Mouse (Mus musculus) liver, postnatal 0 days (tissue): ENCODE results near the gene Lyzl6. TPM values are rescaled to one million over a fixed set of nuclear protein-coding genes. Genes with fewer than 3 reads are reported as not detected.

Source experiments
- ATAC-seq: fragments of 200-750 bp; cut with Nextera tagmentation; 2 replicates; pipeline ENCODE4 v1.8.0; 2017; ENCODE audit warnings: mild to moderate bottlenecking, moderate library complexity
- DNase-seq: peaks from one replicate; pipeline ENCODE4 v3.0.0-alpha.2; 2016
- H3K27ac ChIP-seq: fragments of 300-500 bp; sonication (generic); 2 replicates; pipeline ENCODE4 v1.5.1; 2014; ENCODE audit warnings: antibody characterized with exemption, moderate library complexity, mild to moderate bottlenecking, low read depth
- H3K27me3 ChIP-seq: fragments of 300-500 bp; sonication (generic); 2 replicates; pipeline ENCODE4 v1.6.1; 2014; ENCODE audit warnings: low read length, control low read depth, mixed read lengths; ENCODE audit not compliant: insufficient read depth
- H3K36me3 ChIP-seq: fragments of 300-500 bp; sonication (generic); replicated peaks from 2 replicates; pipeline ENCODE4 v1.6.1; 2014; ENCODE audit warnings: mild to moderate bottlenecking, control low read depth, low read length, moderate library complexity, mixed read lengths; ENCODE audit not compliant: insufficient read depth
- H3K4me1 ChIP-seq: fragments of 300-500 bp; sonication (generic); 2 replicates; pipeline ENCODE4 v1.6.1; 2014; ENCODE audit warnings: antibody characterized with exemption, mild to moderate bottlenecking, control low read depth; ENCODE audit not compliant: insufficient read depth
- H3K4me2 ChIP-seq: fragments of 300-500 bp; sonication (generic); 2 replicates; pipeline ENCODE4 v1.6.1; 2014; ENCODE audit warnings: low read depth, mild to moderate bottlenecking, low read length, moderate library complexity, mixed read lengths
- H3K4me3 ChIP-seq: fragments of 300-500 bp; sonication (generic); 2 replicates; pipeline ENCODE4 v1.5.1; 2014; ENCODE audit warnings: low read depth, low read length
- H3K9ac ChIP-seq: fragments of 300-500 bp; sonication (generic); replicated peaks from 2 replicates; pipeline ENCODE4 v1.6.1; 2014; ENCODE audit warnings: mild to moderate bottlenecking, moderate library complexity
- H3K9me3 ChIP-seq: fragments of 300-500 bp; sonication (generic); 2 replicates; pipeline ENCODE4 v1.6.1; 2016; ENCODE audit warnings: mild to moderate bottlenecking, control low read depth, low read length, mixed read lengths
- CTCF ChIP-seq: sonication (generic); IDR thresholded peaks from 2 replicates; pipeline ENCODE4 v1.5.1; 2016; ENCODE audit warnings: antibody characterized with exemption, low read depth
- EP300 ChIP-seq: IDR thresholded peaks from 2 replicates; pipeline ENCODE4 v1.6.1; 2016; ENCODE audit warnings: antibody characterized with exemption, low read depth, mild to moderate bottlenecking
- WGBS: fragments of 180-500 bp; shearing (Covaris S2); extraction: QIAGEN DNeasy Blood & Tissue Kit; methylation state at CpG from one replicate; pipeline ENCODE4 v1.1.7; 2014; ENCODE audit not compliant: insufficient replicate concordance; 5-methylcytosine and 5-hydroxymethylcytosine counted together
- polyA plus RNA-seq: library from polyadenylated mRNA; unstranded; fragments of >200 nt; fragmentation: Nextera tagmentation; extraction: Ambion mirVana; gene quantifications from 2 replicates; pipeline ENCODE4 v1.2.1, GENCODE M21; 2015

Gene Lyzl6
- polyA plus RNA-seq, 1 experiment from 2014 or later, result not detected

DNA sequence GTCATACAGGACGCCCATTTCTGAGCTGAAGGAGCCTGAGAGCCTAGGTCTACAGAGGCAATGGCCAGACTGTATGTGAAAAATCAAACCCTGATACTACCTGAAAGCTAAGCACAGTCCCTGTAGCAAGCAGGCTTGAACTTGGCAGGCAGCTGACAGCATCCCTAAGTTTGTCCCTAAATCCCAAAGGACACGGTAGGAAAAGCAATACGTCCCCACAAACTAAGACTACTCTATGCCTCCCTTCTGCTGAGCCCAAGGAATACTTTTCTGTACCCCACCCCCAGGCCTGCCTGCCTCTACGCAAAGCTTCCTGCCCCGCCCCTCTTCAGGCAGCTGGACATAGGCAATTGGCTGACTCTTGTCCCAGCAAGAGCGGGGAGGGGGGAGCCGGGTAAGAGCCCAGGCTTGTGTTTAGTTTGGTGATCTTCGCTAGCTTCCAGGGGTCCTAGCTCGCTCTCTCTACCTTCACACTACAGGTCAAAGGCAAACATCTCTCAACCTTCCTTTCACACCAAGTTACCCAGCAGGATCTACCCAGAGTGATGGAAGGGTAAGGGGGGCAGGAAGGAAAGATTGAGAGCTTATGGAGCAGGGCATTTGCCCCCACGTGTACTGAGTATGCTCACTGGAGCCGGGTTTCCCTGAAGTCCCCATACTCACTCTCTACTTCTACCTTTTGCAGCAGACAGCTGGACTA lies 9.4 kb upstream of the Lyzl6 start:
- H3K4me2 ChIP-seq, result no peak overlapping the region
- H3K27me3 ChIP-seq, result peaks cover 59% of the 10 kb centered on the region
- WGBS, result 11% methylated on average over 11 of the region's 11 CpGs
- H3K9ac ChIP-seq, result no peak overlapping the region
- no peak overlapping the region for H3K27ac ChIP-seq
- H3K4me1 ChIP-seq, result no peaks in the 10 kb centered on the region
- no peak for ATAC-seq
- no peak for TF ChIP-seq CTCF
- no peaks in the 10 kb centered on the region for H3K36me3 ChIP-seq
- no peak overlapping the region for H3K4me3 ChIP-seq
- H3K9me3 ChIP-seq, result no peaks in the 10 kb centered on the region
- DNase-seq, result no peak

DNA sequence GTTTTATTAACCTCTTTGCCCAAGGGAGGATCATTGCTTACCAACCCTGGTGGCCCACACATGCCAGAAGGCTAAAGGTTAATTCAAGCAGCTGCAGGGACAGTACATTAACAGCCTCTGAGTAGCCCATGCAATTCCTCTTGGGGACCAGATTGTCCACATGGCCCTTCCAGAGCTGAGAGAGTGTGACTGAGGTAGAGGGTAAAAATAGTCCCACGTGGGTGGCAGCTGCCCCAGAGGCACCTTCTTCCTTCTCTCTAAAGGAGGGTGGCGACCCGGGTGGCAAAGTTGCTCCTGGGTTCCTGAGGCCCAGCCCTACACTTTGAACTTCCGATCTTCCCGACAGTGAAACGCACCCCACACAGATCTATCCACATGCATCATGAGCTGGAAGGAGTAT lies 7.6 kb upstream of the Lyzl6 start:
- H3K36me3 ChIP-seq, result no peaks in the 10 kb centered on the region
- no peak for ATAC-seq

DNA sequence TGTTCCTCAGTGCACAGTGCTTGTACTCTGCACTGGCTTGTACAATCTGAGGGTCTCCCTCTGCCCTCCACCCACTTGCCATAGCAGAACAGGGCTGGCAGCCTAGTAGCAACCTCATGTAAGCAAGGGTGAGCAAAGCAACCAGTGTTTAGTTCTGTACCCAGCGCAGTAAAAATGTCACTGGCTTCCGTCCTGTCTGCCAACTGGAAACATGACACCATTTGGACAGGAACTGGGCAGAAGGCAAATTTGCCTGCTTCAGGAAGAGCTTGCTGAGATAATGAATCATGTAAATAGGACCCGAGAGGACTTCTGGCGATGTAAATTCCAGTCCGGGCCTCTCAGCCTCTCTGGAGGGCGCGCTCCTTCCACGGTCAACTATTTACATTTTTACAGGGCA lies 7.0 kb upstream of the Lyzl6 start:
- Histone ChIP-seq H3K4me1 (no peaks in the 10 kb centered on the region), H3K4me2 (no peak overlapping the region), H3K4me3 (no peak overlapping the region), H3K27ac (no peak overlapping the region), H3K9ac (no peak overlapping the region), H3K36me3 (no peaks in the 10 kb centered on the region), H3K9me3 (no peaks in the 10 kb centered on the region), H3K27me3 (peaks cover 38% of the 10 kb centered on the region)
- peak; percentile 4 for DNase-seq
- TF ChIP-seq EP300 (no peak), CTCF (no peak)
- ATAC-seq, result no peak
- 46% methylated on average over 8 of the region's 8 CpGs for WGBS

More for the DNA sequence above, 7.6 kb upstream of the Lyzl6 start:
- Histone ChIP-seq H3K9me3 (no peaks in the 10 kb centered on the region), H3K9ac (no peak overlapping the region), H3K27me3 (peaks cover 44% of the 10 kb centered on the region), H3K27ac (no peak overlapping the region), H3K4me1 (no peaks in the 10 kb centered on the region), H3K4me2 (no peak overlapping the region), H3K4me3 (no peak overlapping the region)
- 75% methylated on average over 6 of the region's 6 CpGs for WGBS
- TF ChIP-seq CTCF (no peak), EP300 (no peak)
- peak; percentile 6 for DNase-seq

DNA sequence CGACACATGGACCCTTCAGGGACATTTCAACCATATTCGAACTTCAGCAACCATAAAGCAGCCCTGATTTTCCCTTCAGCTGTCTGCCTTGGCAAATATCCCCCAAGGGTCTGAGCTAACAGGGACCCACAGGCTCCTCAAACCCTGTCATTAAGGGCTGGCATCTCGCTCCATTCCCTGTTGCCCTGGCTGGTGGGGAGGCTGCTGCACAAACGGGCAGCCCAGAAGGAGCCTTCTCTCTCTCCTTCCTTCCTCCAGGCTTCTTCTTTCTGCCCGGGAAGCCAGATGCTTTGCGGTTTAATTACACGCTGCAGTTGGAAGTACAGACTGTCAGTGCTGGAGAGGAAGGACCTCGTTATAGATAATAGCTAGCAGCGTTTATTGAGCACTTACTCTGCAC lies 4.5 kb upstream of the Lyzl6 start:
- no peak for DNase-seq
- Histone ChIP-seq H3K4me3 (no peak overlapping the region), H3K27me3 (peaks cover 24% of the 10 kb centered on the region), H3K9me3 (no peaks in the 10 kb centered on the region), H3K4me2 (no peak overlapping the region), H3K27ac (no peak overlapping the region), H3K4me1 (no peaks in the 10 kb centered on the region), H3K9ac (no peak overlapping the region), H3K36me3 (no peaks in the 10 kb centered on the region)
- no peak for ATAC-seq
- TF ChIP-seq CTCF (no peak), EP300 (no peak)
- WGBS, result 65% methylated on average over 9 of the region's 9 CpGs

DNA sequence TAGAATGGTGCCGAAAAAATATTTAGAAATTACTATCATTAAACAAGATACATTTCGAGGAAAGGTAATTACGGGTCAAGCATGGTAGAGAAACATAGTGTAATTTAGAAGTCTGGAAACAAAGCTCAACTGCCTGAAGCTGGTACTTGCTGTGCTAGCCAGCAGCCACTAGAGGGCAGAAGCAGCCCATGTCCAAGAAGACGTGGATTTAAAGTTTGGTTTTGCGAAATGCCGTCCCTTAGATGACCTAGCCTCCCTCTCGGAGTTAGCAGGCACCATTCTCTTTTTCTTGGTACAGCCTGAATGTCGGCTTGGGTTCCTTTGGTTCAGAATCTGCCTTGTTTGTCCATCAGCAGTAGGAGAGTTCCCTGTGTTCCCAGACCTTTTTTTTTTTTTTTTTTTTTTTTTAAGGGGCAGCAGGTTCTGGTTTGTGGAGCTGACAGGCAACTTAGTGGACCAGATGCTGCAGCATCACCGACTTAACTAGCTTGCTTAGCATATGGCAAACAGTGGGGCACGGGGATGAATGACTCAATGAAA lies 787 bp upstream of the Lyzl6 start:
- Histone ChIP-seq H3K27me3 (peaks cover 11% of the 10 kb centered on the region; the same call in 1 of the 2 replicates), H3K4me1 (no peaks in the 10 kb centered on the region), H3K9me3 (no peaks in the 10 kb centered on the region), H3K9ac (no peak overlapping the region), H3K4me3 (no peak overlapping the region), H3K36me3 (no peaks in the 10 kb centered on the region), H3K27ac (no peak overlapping the region), H3K4me2 (no peak overlapping the region)
- TF ChIP-seq EP300, result no peak
- TF ChIP-seq CTCF, result peak; percentile 93
- WGBS, result 4% methylated on average over 10 of the region's 10 CpGs
- DNase-seq (peak; percentile 57), ATAC-seq (no peak)

DNA sequence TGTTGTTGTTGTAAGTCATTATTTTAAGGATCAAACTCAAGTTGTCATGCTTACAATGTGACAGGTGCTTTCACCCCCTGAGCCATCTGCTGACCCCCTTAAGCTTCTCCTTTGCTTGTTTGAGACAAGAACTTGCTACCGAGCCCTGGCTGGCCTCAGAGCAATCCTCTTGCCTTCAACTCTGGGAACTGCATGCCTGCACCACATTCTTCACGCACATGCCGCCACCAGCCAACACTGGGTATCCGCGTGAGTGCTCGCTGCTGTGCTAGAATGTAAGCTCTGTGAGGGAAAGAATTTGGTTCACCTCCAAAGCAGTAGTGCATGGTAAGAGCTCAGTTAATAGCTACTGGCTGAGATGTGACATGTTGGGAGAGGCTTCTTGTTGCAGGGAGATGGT lies 2.4 kb downstream of the Lyzl6 start:
- ATAC-seq, result no peak
- H3K9me3 ChIP-seq, result no peaks in the 10 kb centered on the region

More for the DNA sequence above, 2.4 kb downstream of the Lyzl6 start:
- TF ChIP-seq CTCF, result no peak
- Histone ChIP-seq H3K4me3 (no peak overlapping the region), H3K9ac (no peak overlapping the region), H3K36me3 (no peaks in the 10 kb centered on the region), H3K27me3 (peaks cover 13% of the 10 kb centered on the region; the same call in 1 of the 2 replicates), H3K4me2 (no peak overlapping the region), H3K27ac (no peak overlapping the region), H3K4me1 (no peaks in the 10 kb centered on the region)
- no peak for DNase-seq
- WGBS, result 81% methylated on average over 6 of the region's 6 CpGs
